Mouse (Mus musculus): ENCODE results near the gene Olfr324. TPM values are rescaled to one million over a fixed set of nuclear protein-coding genes. Genes with fewer than 3 reads are reported as not detected.

The Olfr324 gene
- polyA plus RNA-seq (2015; fragmentation: Illumina TruSeq; extraction: RNeasy Lipid Tissue Mini Kit (QIAGEN cat#74804); ENCODE audit: insufficient read depth, low read depth, low replicate concordance): not detected

DNA sequence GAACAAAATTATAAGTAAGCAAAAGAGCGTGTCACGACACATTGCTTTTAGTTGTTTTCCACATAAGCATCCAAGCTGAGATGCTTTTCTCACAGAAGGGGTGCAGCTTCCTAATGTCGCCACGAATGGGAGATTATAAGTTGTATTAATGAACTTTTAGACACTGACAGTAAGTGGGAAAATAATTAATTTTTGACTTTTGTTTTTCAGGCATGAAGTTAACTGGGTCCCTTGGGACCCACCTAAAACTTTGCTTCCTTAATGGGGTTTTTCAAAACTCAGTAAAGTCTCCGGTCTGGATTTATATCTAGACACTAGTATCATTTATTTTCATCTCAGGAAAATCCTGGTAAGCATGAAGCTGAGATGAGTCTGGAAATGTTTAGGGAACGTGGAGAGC is at the start of gene Olfr324:
Gene Olfr324 (plus strand): TSS at position 301 of the 400 bp plus-strand sequence.

DNA sequence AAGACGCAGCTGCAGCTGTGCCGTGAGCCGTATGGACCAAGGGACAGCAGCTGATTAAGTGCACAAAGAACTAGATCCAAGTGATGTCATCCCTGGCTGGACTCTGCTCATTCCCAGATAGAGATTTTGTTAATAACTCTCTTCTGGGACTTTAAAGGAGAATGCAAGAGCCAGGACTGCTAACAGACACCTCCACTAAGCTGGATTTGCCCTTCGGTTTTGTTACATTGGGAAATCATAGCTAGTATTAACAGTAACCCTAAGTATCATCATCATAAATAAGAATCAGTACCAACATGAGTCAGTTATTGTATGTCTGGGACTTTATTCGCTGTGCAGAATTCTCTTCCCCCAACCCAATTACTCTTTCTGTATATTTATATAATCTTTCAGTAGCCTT is 48.6 kb upstream of the Olfr324 start, which contains the start of gene Olfr329-ps:
Gene Olfr329-ps (minus strand): TSS at position 101 of the 400 bp plus-strand sequence.

DNA sequence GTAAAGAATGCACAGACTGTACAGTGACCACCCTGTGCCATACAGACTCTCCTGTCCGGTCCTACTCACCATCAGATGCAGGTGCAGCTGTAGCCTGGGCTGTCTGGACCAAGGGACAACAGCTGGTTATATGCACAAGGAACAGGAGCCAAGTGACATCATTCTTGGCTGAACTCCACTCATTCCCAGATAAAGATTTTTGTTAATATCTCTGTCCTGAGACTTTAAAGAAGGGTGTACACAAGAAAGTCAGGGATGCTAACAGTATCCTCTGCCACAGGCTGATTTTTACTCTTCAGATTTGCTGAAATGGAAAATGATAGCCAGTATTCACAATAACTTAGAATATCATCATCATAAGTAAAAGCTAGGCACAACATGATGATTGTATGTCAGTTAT is 39.4 kb upstream of the Olfr324 start, which contains the start of gene Olfr328:
Gene Olfr328 (minus strand): TSS at position 101 of the 400 bp plus-strand sequence.

DNA sequence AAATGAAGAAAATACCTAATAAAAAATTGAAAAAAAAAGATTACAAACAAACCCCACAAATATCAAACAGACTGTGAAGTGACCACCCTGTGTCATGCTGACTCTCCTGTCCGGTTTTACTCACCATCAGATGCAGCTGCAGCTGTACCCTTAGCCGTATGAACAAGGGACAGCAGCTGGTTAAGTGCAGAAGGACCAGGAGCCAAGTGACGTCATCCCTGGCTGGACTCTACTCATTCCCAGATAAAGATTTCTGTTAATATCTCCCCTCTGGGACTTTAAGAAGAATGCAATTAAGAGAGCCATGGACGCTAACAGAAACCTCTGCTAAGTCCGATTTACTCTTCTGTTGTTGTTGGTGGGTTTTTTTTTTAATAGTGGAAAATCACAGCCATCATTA is 24.5 kb upstream of the Olfr324 start, which contains the start of gene Olfr224:
Gene Olfr224 (minus strand): TSS at position 149 of the 400 bp plus-strand sequence.

DNA sequence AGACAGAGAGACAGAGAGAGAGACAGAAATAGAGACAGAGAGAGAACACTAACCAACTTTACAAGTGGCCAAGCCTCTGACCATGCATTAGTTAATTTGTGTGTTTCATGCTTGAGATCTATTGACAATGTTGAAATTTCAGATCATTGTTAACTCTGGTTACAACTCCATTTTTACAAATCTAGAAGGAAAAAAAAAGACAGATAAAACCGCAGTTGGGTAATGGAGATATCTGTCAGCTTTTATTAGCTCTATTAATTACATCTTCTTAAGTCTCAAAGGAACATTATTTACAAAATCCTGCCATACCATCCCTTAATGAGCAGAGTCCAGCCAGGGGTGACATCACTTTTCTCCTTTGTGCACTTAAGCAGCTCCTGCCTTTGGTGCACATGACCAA is 17.5 kb upstream of the Olfr324 start, which contains the start of gene Olfr325:
Gene Olfr325 (plus strand): TSS at position 301 of the 400 bp plus-strand sequence.

GRCm38 (mm10) chr11:58615975-58616374 is 21.1 kb downstream of the Olfr324 start, which contains the start of gene 2210407C18Rik:
TSS of gene 2210407C18Rik (minus strand) at chr11:58616075.

GRCm38 (mm10) chr11:58630401-58630800 is 35.5 kb downstream of the Olfr324 start, which contains the start of gene Olfr323:
TSS of gene Olfr323 (minus strand) at chr11:58630501.

GRCm38 (mm10) chr11:58640272-58640867 is 45.5 kb downstream of the Olfr324 start, which contains the start of gene Trim58:
TSS of gene Trim58 (plus strand) at chr11:58640465.

Other genes with a start within 250 kb of the Olfr324 start
- not detected for gene Lypd8, start 216.1 kb upstream of the Olfr324 start, polyA plus RNA-seq (2015; fragmentation: Illumina TruSeq; extraction: RNeasy Lipid Tissue Mini Kit (QIAGEN cat#74804); ENCODE audit: insufficient read depth, low read depth, low replicate concordance)
- not detected for gene 1810065E05Rik, start 174.0 kb upstream of the Olfr324 start, polyA plus RNA-seq (2015; fragmentation: Illumina TruSeq; extraction: RNeasy Lipid Tissue Mini Kit (QIAGEN cat#74804); ENCODE audit: insufficient read depth, low read depth, low replicate concordance)
- not detected for gene Gm12253, start 162.6 kb upstream of the Olfr324 start, polyA plus RNA-seq (2015; fragmentation: Illumina TruSeq; extraction: RNeasy Lipid Tissue Mini Kit (QIAGEN cat#74804); ENCODE audit: insufficient read depth, low read depth, low replicate concordance)
- gene Lypd9, start 142.2 kb upstream of the Olfr324 start, polyA plus RNA-seq (2015; fragmentation: Illumina TruSeq; extraction: RNeasy Lipid Tissue Mini Kit (QIAGEN cat#74804); ENCODE audit: insufficient read depth, low read depth, low replicate concordance): not detected
- not detected for gene Olfr30, start 132.8 kb upstream of the Olfr324 start, polyA plus RNA-seq (2015; fragmentation: Illumina TruSeq; extraction: RNeasy Lipid Tissue Mini Kit (QIAGEN cat#74804); ENCODE audit: insufficient read depth, low read depth, low replicate concordance)
- gene Olfr332, start 102.6 kb upstream of the Olfr324 start, polyA plus RNA-seq (2015; fragmentation: Illumina TruSeq; extraction: RNeasy Lipid Tissue Mini Kit (QIAGEN cat#74804); ENCODE audit: insufficient read depth, low read depth, low replicate concordance): not detected
- not detected for gene Olfr331, start 92.5 kb upstream of the Olfr324 start, polyA plus RNA-seq (2015; fragmentation: Illumina TruSeq; extraction: RNeasy Lipid Tissue Mini Kit (QIAGEN cat#74804); ENCODE audit: insufficient read depth, low read depth, low replicate concordance)
- not detected for gene Olfr330, start 60.3 kb upstream of the Olfr324 start, polyA plus RNA-seq (2015; fragmentation: Illumina TruSeq; extraction: RNeasy Lipid Tissue Mini Kit (QIAGEN cat#74804); ENCODE audit: insufficient read depth, low read depth, low replicate concordance)
- gene Olfr329-ps, start 48.7 kb upstream of the Olfr324 start, polyA plus RNA-seq (2015; fragmentation: Illumina TruSeq; extraction: RNeasy Lipid Tissue Mini Kit (QIAGEN cat#74804); ENCODE audit: insufficient read depth, low read depth, low replicate concordance): not detected
- gene Olfr328, start 39.5 kb upstream of the Olfr324 start, polyA plus RNA-seq (2015; fragmentation: Illumina TruSeq; extraction: RNeasy Lipid Tissue Mini Kit (QIAGEN cat#74804); ENCODE audit: insufficient read depth, low read depth, low replicate concordance): not detected
- gene Olfr224, start 24.6 kb upstream of the Olfr324 start, polyA plus RNA-seq (2015; fragmentation: Illumina TruSeq; extraction: RNeasy Lipid Tissue Mini Kit (QIAGEN cat#74804); ENCODE audit: insufficient read depth, low read depth, low replicate concordance): not detected
- gene Olfr325, start 17.4 kb upstream of the Olfr324 start, polyA plus RNA-seq (2015; fragmentation: Illumina TruSeq; extraction: RNeasy Lipid Tissue Mini Kit (QIAGEN cat#74804); ENCODE audit: insufficient read depth, low read depth, low replicate concordance): not detected
- not detected for gene 2210407C18Rik, start 21.0 kb downstream of the Olfr324 start, polyA plus RNA-seq (2015; fragmentation: Illumina TruSeq; extraction: RNeasy Lipid Tissue Mini Kit (QIAGEN cat#74804); ENCODE audit: insufficient read depth, low read depth, low replicate concordance)
- gene Olfr323, start 35.4 kb downstream of the Olfr324 start, polyA plus RNA-seq (2015; fragmentation: Illumina TruSeq; extraction: RNeasy Lipid Tissue Mini Kit (QIAGEN cat#74804); ENCODE audit: insufficient read depth, low read depth, low replicate concordance): not detected
- gene Trim58, start 45.4 kb downstream of the Olfr324 start, polyA plus RNA-seq (2015; fragmentation: Illumina TruSeq; extraction: RNeasy Lipid Tissue Mini Kit (QIAGEN cat#74804); ENCODE audit: insufficient read depth, low read depth, low replicate concordance): not detected
- not detected for gene Olfr322, start 63.7 kb downstream of the Olfr324 start, polyA plus RNA-seq (2015; fragmentation: Illumina TruSeq; extraction: RNeasy Lipid Tissue Mini Kit (QIAGEN cat#74804); ENCODE audit: insufficient read depth, low read depth, low replicate concordance)
- gene Olfr320, start 86.0 kb downstream of the Olfr324 start, polyA plus RNA-seq (2015; fragmentation: Illumina TruSeq; extraction: RNeasy Lipid Tissue Mini Kit (QIAGEN cat#74804); ENCODE audit: insufficient read depth, low read depth, low replicate concordance): not detected
- gene Olfr319, start 104.0 kb downstream of the Olfr324 start, polyA plus RNA-seq (2015; fragmentation: Illumina TruSeq; extraction: RNeasy Lipid Tissue Mini Kit (QIAGEN cat#74804); ENCODE audit: insufficient read depth, low read depth, low replicate concordance): not detected
- gene Olfr318, start 128.9 kb downstream of the Olfr324 start, polyA plus RNA-seq (2015; fragmentation: Illumina TruSeq; extraction: RNeasy Lipid Tissue Mini Kit (QIAGEN cat#74804); ENCODE audit: insufficient read depth, low read depth, low replicate concordance): not detected
- gene Olfr317, start 144.1 kb downstream of the Olfr324 start, polyA plus RNA-seq (2015; fragmentation: Illumina TruSeq; extraction: RNeasy Lipid Tissue Mini Kit (QIAGEN cat#74804); ENCODE audit: insufficient read depth, low read depth, low replicate concordance): not detected
- gene Olfr316, start 157.6 kb downstream of the Olfr324 start, polyA plus RNA-seq (2015; fragmentation: Illumina TruSeq; extraction: RNeasy Lipid Tissue Mini Kit (QIAGEN cat#74804); ENCODE audit: insufficient read depth, low read depth, low replicate concordance): not detected
- gene Olfr315, start 178.1 kb downstream of the Olfr324 start, polyA plus RNA-seq (2015; fragmentation: Illumina TruSeq; extraction: RNeasy Lipid Tissue Mini Kit (QIAGEN cat#74804); ENCODE audit: insufficient read depth, low read depth, low replicate concordance): not detected
- gene Olfr314, start 187.8 kb downstream of the Olfr324 start, polyA plus RNA-seq (2015; fragmentation: Illumina TruSeq; extraction: RNeasy Lipid Tissue Mini Kit (QIAGEN cat#74804); ENCODE audit: insufficient read depth, low read depth, low replicate concordance): not detected
- gene Fam183b, start 206.8 kb downstream of the Olfr324 start, polyA plus RNA-seq (2015; fragmentation: Illumina TruSeq; extraction: RNeasy Lipid Tissue Mini Kit (QIAGEN cat#74804); ENCODE audit: insufficient read depth, low read depth, low replicate concordance): 10.9 TPM
- gene Olfr313, start 219.9 kb downstream of the Olfr324 start, polyA plus RNA-seq (2015; fragmentation: Illumina TruSeq; extraction: RNeasy Lipid Tissue Mini Kit (QIAGEN cat#74804); ENCODE audit: insufficient read depth, low read depth, low replicate concordance): not detected
- not detected for gene Olfr312, start 234.1 kb downstream of the Olfr324 start, polyA plus RNA-seq (2015; fragmentation: Illumina TruSeq; extraction: RNeasy Lipid Tissue Mini Kit (QIAGEN cat#74804); ENCODE audit: insufficient read depth, low read depth, low replicate concordance)
- not detected for gene Olfr311, start 244.1 kb downstream of the Olfr324 start, polyA plus RNA-seq (2015; fragmentation: Illumina TruSeq; extraction: RNeasy Lipid Tissue Mini Kit (QIAGEN cat#74804); ENCODE audit: insufficient read depth, low read depth, low replicate concordance)

Measured in pancreas, adult 10 weeks (tissue).